Mouse (Mus musculus) embryo, embryonic 10.5 days (tissue): ENCODE data around the gene Nhej1.

Experiments
- DNase-seq: peaks from one replicate; pipeline ENCODE4 v3.0.0-alpha.2; 2015; ENCODE audit warnings: low spot score

Nhej1 gene

GRCm38 (mm10) chr1:74935402-74935801 lies 189.6 kb downstream of the Nhej1 start, which contains the start of gene Cfap65:
Cfap65 (minus strand) TSS chr1:74935599.
- DNase-seq: peak; percentile 77

- DNase-seq: no peak
These were observed 197.2 kb downstream of the Nhej1 start for GRCm38 (mm10) chr1:74927621-74928296.

- DNase-seq: peak; percentile 67
These were observed 198.3 kb downstream of the Nhej1 start for GRCm38 (mm10) chr1:74926721-74927120.

GRCm38 (mm10) chr1:74924464-74924863 lies 200.5 kb downstream of the Nhej1 start:
- DNase-seq: peak; percentile 8
